30 mouse cellular contexts compared by ENCODE assay signal in genomic region chr10:105688879-105689278, GRCm38 (mm10).
DNase-seq lines count a peak whose midpoint lies in the region; ATAC-seq lines count a peak whose summit lies in the region.
"Had no signal": no experiment of that assay in that cellular context is flagged by ENCODE, and none has a peak within 500 bp of the region (broad histone marks: within the 10 kb centered on the region; RNA-seq: fewer than 3 reads in every experiment).

No protein-coding gene starts in this region.

- H3K9ac ChIP-seq in hindbrain, embryonic 14.5 days, result no peak overlapping the region
- no peak overlapping the region for H3K9ac ChIP-seq in midbrain, embryonic 16.5 days (ENCODE audit: low read depth, low read length)
- H3K9ac ChIP-seq: intestine, embryonic 15.5 days; limb, embryonic 15.5 days; liver, embryonic 13.5 days; neural tube, embryonic 15.5 days had no signal

- peak overlapping the region; percentile 66 for H3K27ac ChIP-seq in hindbrain, embryonic 10.5 days
- peak overlapping the region; percentile 32 for H3K27ac ChIP-seq in hindbrain, embryonic 14.5 days
- H3K27ac ChIP-seq in midbrain, embryonic 16.5 days (ENCODE audit: low read length), result 0 out of 2 replicates have a peak overlapping the region, but pooled peaks have one; percentile 6
- H3K27ac ChIP-seq: intestine, embryonic 15.5 days; kidney, postnatal 0 days; limb, embryonic 10.5 days; limb, embryonic 15.5 days; liver, embryonic 13.5 days; neural tube, embryonic 15.5 days had no signal

- 69% methylated on average over 9 of the region's 9 CpGs for WGBS in hindbrain, embryonic 10.5 days
- WGBS in hindbrain, embryonic 14.5 days, result 52% methylated on average over 9 of the region's 9 CpGs
- 60% methylated on average over 9 of the region's 9 CpGs for WGBS in midbrain, embryonic 16.5 days

- no peaks in the 10 kb centered on the region for H3K36me3 ChIP-seq in hindbrain, embryonic 10.5 days
- no peaks in the 10 kb centered on the region for H3K36me3 ChIP-seq in hindbrain, embryonic 14.5 days (replicated peaks; ENCODE audit: control insufficient read depth, insufficient read depth)
- no peaks in the 10 kb centered on the region for H3K36me3 ChIP-seq in midbrain, embryonic 16.5 days (ENCODE audit: control insufficient read depth, insufficient read depth, low read length)
- H3K36me3 ChIP-seq: intestine, embryonic 15.5 days; limb, embryonic 10.5 days; limb, embryonic 15.5 days; liver, embryonic 13.5 days; neural tube, embryonic 15.5 days had no signal

- H3K27me3 ChIP-seq in hindbrain, embryonic 10.5 days (ENCODE audit: insufficient read depth, poor library complexity, severe bottlenecking), result no peaks in the 10 kb centered on the region
- H3K27me3 ChIP-seq in hindbrain, embryonic 14.5 days (ENCODE audit: control insufficient read depth, insufficient read depth, low read length), result no peaks in the 10 kb centered on the region
- no peaks in the 10 kb centered on the region for H3K27me3 ChIP-seq in midbrain, embryonic 16.5 days (ENCODE audit: control insufficient read depth, insufficient read depth, low read depth, low read length)
- H3K27me3 ChIP-seq: intestine, embryonic 15.5 days; limb, embryonic 15.5 days; liver, embryonic 13.5 days; megakaryocyte, embryonic 14.5 days; neural tube, embryonic 15.5 days had no signal

- intact Hi-C loops in heart, postnatal 25 days (cut with DNase I), result no loop called here

- ATAC-seq in hindbrain, embryonic 14.5 days (ENCODE audit: low FRiP score), result no peak
- ATAC-seq in midbrain, embryonic 16.5 days, result 0 out of 2 replicates have a peak, but pooled peaks have one; percentile 57
- ATAC-seq: intestine, embryonic 15.5 days; lung, postnatal 0 days had no signal

- H3K4me2 ChIP-seq in hindbrain, embryonic 14.5 days (replicated peaks), result peak overlapping the region; percentile 24
- H3K4me2 ChIP-seq in midbrain, embryonic 16.5 days (ENCODE audit: low read length), result 0 out of 2 replicates have a peak overlapping the region, but pooled peaks have one; percentile 30
- H3K4me2 ChIP-seq: heart, embryonic 11.5 days; intestine, embryonic 15.5 days; limb, embryonic 15.5 days; liver, embryonic 13.5 days; neural tube, embryonic 15.5 days had no signal

- 0 out of 2 replicates have a peak, but pooled peaks cover 2% of the 10 kb centered on the region for H3K9me3 ChIP-seq in hindbrain, embryonic 10.5 days
- 0 out of 2 replicates have a peak, but pooled peaks cover 4% of the 10 kb centered on the region for H3K9me3 ChIP-seq in hindbrain, embryonic 14.5 days (ENCODE audit: control insufficient read depth, low read length)
- no peaks in the 10 kb centered on the region for H3K9me3 ChIP-seq in midbrain, embryonic 16.5 days (replicated peaks; ENCODE audit: control insufficient read depth, low read length, poor library complexity, severe bottlenecking)
- H3K9me3 ChIP-seq: intestine, embryonic 15.5 days; limb, embryonic 10.5 days; limb, embryonic 15.5 days; liver, embryonic 13.5 days; neural tube, embryonic 15.5 days had no signal

- H3K4me3 ChIP-seq in hindbrain, embryonic 10.5 days, result no peak overlapping the region
- no peak overlapping the region for H3K4me3 ChIP-seq in hindbrain, embryonic 14.5 days (replicated peaks; ENCODE audit: low read length)
- no peak overlapping the region for H3K4me3 ChIP-seq in midbrain, embryonic 16.5 days (ENCODE audit: low read depth, low read length)
- H3K4me3 ChIP-seq: erythroblast, embryonic 14.5 days; intestine, embryonic 15.5 days; limb, embryonic 10.5 days; limb, embryonic 15.5 days; liver, embryonic 13.5 days; megakaryocyte, embryonic 14.5 days; neural tube, embryonic 15.5 days had no signal

- H3K4me1 ChIP-seq in hindbrain, embryonic 10.5 days (replicated peaks), result peaks cover 20% of the 10 kb centered on the region
- peaks cover 5% of the 10 kb centered on the region for H3K4me1 ChIP-seq in hindbrain, embryonic 14.5 days (replicated peaks; ENCODE audit: control insufficient read depth, insufficient read depth, low read length)
- no peaks in the 10 kb centered on the region for H3K4me1 ChIP-seq in midbrain, embryonic 16.5 days (ENCODE audit: control insufficient read depth, insufficient read depth, low read length)
- H3K4me1 ChIP-seq: intestine, embryonic 15.5 days; limb, embryonic 15.5 days; liver, embryonic 13.5 days; megakaryocyte, embryonic 14.5 days; neural tube, embryonic 15.5 days had no signal

- DNase-seq in heart, adult 11 months, result peak; percentile 79
- no peak for DNase-seq in heart, postnatal 25 days (ENCODE audit: low spot score)
- DNase-seq in hindbrain, embryonic 10.5 days (ENCODE audit: low spot score), result no peak
- no peak for DNase-seq in hindbrain, embryonic 14.5 days (ENCODE audit: low spot score)
- no peak for DNase-seq in layer of hippocampus, postnatal 25 days (ENCODE audit: extremely low spot score in 1 of 2, low spot score in 1 of 2)
- no peak for DNase-seq in spleen, postnatal 10 days (ENCODE audit: low spot score in 2 of 2)
- DNase-seq: adrenal gland, postnatal 14 days; cerebellum, adult 18-20 months; cerebellum, postnatal 14 days; gastrocnemius, postnatal 25 days; heart, adult 18-20 months; kidney, adult 2 months; kidney, postnatal 4 days; liver, embryonic 13.5 days; lung, adult 18-20 months; lung, postnatal 4 days; retina, postnatal 1 day; right cerebral cortex, postnatal 25 days; thymus, adult 18-20 months; thymus, postnatal 25 days had no signal

Comparison
In these comparisons a context has a peak if more than half of its experiments do, and no peak if none do; other contexts are left out.
1. H3K27ac ChIP-seq: peak in every context shown above with its lines; median percentile 66 in hindbrain, embryonic 10.5 days; 32 in hindbrain, embryonic 14.5 days; 6 in midbrain, embryonic 16.5 days.